Mouse (Mus musculus) intestine, embryonic 14.5 days (tissue): ENCODE measurements around the gene Uba52. TPM values are rescaled to one million over a fixed set of nuclear protein-coding genes. Genes with fewer than 3 reads are reported as not detected.
A peak's percentile ranks its signal among the peaks of the same experiment; 100 is the strongest.

Experiments
- ATAC-seq: fragments of 200-750 bp; cut with Nextera tagmentation; replicated peaks from 2 replicates; pipeline ENCODE4 v1.8.0; 2017; ENCODE audit warnings: low read depth, moderate number of reproducible peaks, moderate TSS enrichment, moderate library complexity; ENCODE audit not compliant: low FRiP score, low TSS enrichment
- DNase-seq: peaks from one replicate; pipeline ENCODE4 v3.0.0-alpha.2; 2018; ENCODE audit warnings: low spot score
- H3K27ac ChIP-seq: fragments of 300-500 bp; sonication (generic); 2 replicates; pipeline ENCODE4 v1.5.1; 2014; ENCODE audit warnings: low read depth, mild to moderate bottlenecking, control low read depth
- H3K27me3 ChIP-seq: fragments of 300-500 bp; sonication (generic); replicated peaks from 2 replicates; pipeline ENCODE4 v1.6.1; 2014; ENCODE audit warnings: low read length, control low read depth; ENCODE audit not compliant: control insufficient read depth, insufficient read depth
- H3K36me3 ChIP-seq: fragments of 300-500 bp; sonication (generic); 2 replicates; pipeline ENCODE4 v1.6.1; 2014; ENCODE audit warnings: low read length, control low read depth; ENCODE audit not compliant: control insufficient read depth, insufficient read depth
- H3K4me1 ChIP-seq: fragments of 300-500 bp; sonication (generic); replicated peaks from 2 replicates; pipeline ENCODE4 v1.6.1; 2014; ENCODE audit warnings: low read length, control low read depth, mixed read lengths; ENCODE audit not compliant: control insufficient read depth, insufficient read depth
- H3K4me2 ChIP-seq: fragments of 300-500 bp; sonication (generic); 2 replicates; pipeline ENCODE4 v1.6.1; 2014; ENCODE audit warnings: low read length
- H3K4me3 ChIP-seq: fragments of 300-500 bp; sonication (generic); 2 replicates; pipeline ENCODE4 v1.5.1; 2014; ENCODE audit warnings: low read depth, low read length, control low read depth, mixed read lengths
- H3K9ac ChIP-seq: fragments of 300-500 bp; sonication (generic); 2 replicates; pipeline ENCODE4 v1.6.1; 2014; ENCODE audit warnings: mild to moderate bottlenecking, low read length
- H3K9me3 ChIP-seq: fragments of 300-500 bp; sonication (generic); 2 replicates; pipeline ENCODE4 v1.6.1; 2016; ENCODE audit warnings: low read length, control low read depth; ENCODE audit not compliant: control insufficient read depth
- WGBS: fragments of 180-500 bp; shearing (Covaris S2); extraction: QIAGEN DNeasy Blood & Tissue Kit; methylation state at CpG from one replicate; pipeline ENCODE4 v1.1.7; 2014; 5-methylcytosine and 5-hydroxymethylcytosine counted together
- polyA plus RNA-seq: library from polyadenylated mRNA; unstranded; fragments of >200 nt; fragmentation: Nextera tagmentation; extraction: Ambion mirVana; gene quantifications from 2 replicates; pipeline ENCODE4 v1.2.1, GENCODE M21; 2014

Uba52 gene
- polyA plus RNA-seq, 1 experiment from 2014 or later, result 1,247 TPM

GRCm38 (mm10) chr8:70549412-70550184, 39.0 kb upstream of the Uba52 start:
- 92% methylated on average over 10 of the region's 10 CpGs for WGBS
- Histone ChIP-seq H3K36me3 (no peaks in the 10 kb centered on the region), H3K27ac (no peak overlapping the region), H3K4me1 (peaks cover 18% of the 10 kb centered on the region), H3K9me3 (no peaks in the 10 kb centered on the region), H3K4me3 (no peak overlapping the region), H3K4me2 (no peak overlapping the region), H3K27me3 (no peaks in the 10 kb centered on the region), H3K9ac (no peak overlapping the region)
- DNase-seq, result no peak
- ATAC-seq, result no peak

GRCm38 (mm10) chr8:70547762-70548161, 37.2 kb upstream of the Uba52 start:
- WGBS, result 89% methylated on average over 6 of the region's 6 CpGs
- Histone ChIP-seq H3K4me2 (no peak overlapping the region), H3K4me3 (no peak overlapping the region), H3K9ac (no peak overlapping the region), H3K4me1 (peaks cover 13% of the 10 kb centered on the region), H3K27me3 (no peaks in the 10 kb centered on the region), H3K27ac (no peak overlapping the region), H3K36me3 (no peaks in the 10 kb centered on the region), H3K9me3 (no peaks in the 10 kb centered on the region)
- DNase-seq, result no peak
- no peak for ATAC-seq

GRCm38 (mm10) chr8:70546412-70546811, 35.8 kb upstream of the Uba52 start:
- DNase-seq (no peak), ATAC-seq (no peak)
- no peak overlapping the region for H3K27ac ChIP-seq
- H3K27me3 ChIP-seq, result no peaks in the 10 kb centered on the region
- WGBS, result 83% methylated on average over 4 of the region's 4 CpGs
- no peaks in the 10 kb centered on the region for H3K36me3 ChIP-seq
- H3K9ac ChIP-seq, result no peak overlapping the region
- H3K4me1 ChIP-seq, result peaks cover 12% of the 10 kb centered on the region
- H3K9me3 ChIP-seq, result no peaks in the 10 kb centered on the region
- no peak overlapping the region for H3K4me3 ChIP-seq
- no peak overlapping the region for H3K4me2 ChIP-seq

GRCm38 (mm10) chr8:70544200-70544687, 33.6 kb upstream of the Uba52 start:
- no peaks in the 10 kb centered on the region for H3K27me3 ChIP-seq
- DNase-seq (no peak), ATAC-seq (no peak)
- H3K4me1 ChIP-seq, result peaks cover 26% of the 10 kb centered on the region
- no peaks in the 10 kb centered on the region for H3K36me3 ChIP-seq
- H3K27ac ChIP-seq, result no peak overlapping the region
- no peaks in the 10 kb centered on the region for H3K9me3 ChIP-seq
- H3K9ac ChIP-seq, result no peak overlapping the region
- WGBS, result 53% methylated on average over 6 of the region's 6 CpGs
- no peak overlapping the region for H3K4me2 ChIP-seq
- no peak overlapping the region for H3K4me3 ChIP-seq

- peak overlapping the region; percentile 79; the same call in 1 of the 2 replicates for H3K4me3 ChIP-seq
- H3K9ac ChIP-seq, result peak overlapping the region; percentile 84
- 83% methylated on average over 5 of the region's 5 CpGs for WGBS
- ATAC-seq, result no peak
- no peaks in the 10 kb centered on the region for H3K27me3 ChIP-seq
- peaks cover 10% of the 10 kb centered on the region for H3K36me3 ChIP-seq
- DNase-seq, result no peak
- no peak overlapping the region for H3K27ac ChIP-seq
- peaks cover 26% of the 10 kb centered on the region for H3K4me1 ChIP-seq
- H3K4me2 ChIP-seq, result peak overlapping the region; percentile 96
- H3K9me3 ChIP-seq, result no peaks in the 10 kb centered on the region
Observed at GRCm38 (mm10) chr8:70541081-70541480, 30.5 kb upstream of the Uba52 start.

GRCm38 (mm10) chr8:70540507-70541071, 30.0 kb upstream of the Uba52 start:
- Histone ChIP-seq H3K27me3 (no peaks in the 10 kb centered on the region), H3K27ac (no peak overlapping the region), H3K4me2 (peak overlapping the region; percentile 96), H3K4me3 (peak overlapping the region; percentile 79), H3K36me3 (peaks cover 15% of the 10 kb centered on the region), H3K9ac (peak overlapping the region; percentile 84), H3K4me1 (peaks cover 26% of the 10 kb centered on the region), H3K9me3 (no peaks in the 10 kb centered on the region)
- DNase-seq, result no peak
- ATAC-seq, result no peak
- WGBS, result 44% methylated on average over 7 of the region's 7 CpGs

- ATAC-seq (no peak), DNase-seq (no peak)
- Histone ChIP-seq H3K4me1 (peaks cover 26% of the 10 kb centered on the region), H3K9me3 (no peaks in the 10 kb centered on the region), H3K4me3 (peak overlapping the region; percentile 79), H3K27ac (peak overlapping the region; percentile 94; the same call in 1 of the 2 replicates), H3K27me3 (no peaks in the 10 kb centered on the region), H3K9ac (peak overlapping the region; percentile 84), H3K36me3 (peaks cover 21% of the 10 kb centered on the region), H3K4me2 (peak overlapping the region; percentile 96)
- WGBS, result 8% methylated on average over 4 of the region's 4 CpGs
Observed at GRCm38 (mm10) chr8:70540013-70540506, 29.5 kb upstream of the Uba52 start.

- peak within 1 kb of the TSS; percentile 79 for H3K4me3 ChIP-seq
- ATAC-seq (peak; percentile 91), DNase-seq (peak; percentile 99)
- WGBS, result under 1% methylated on average over 58 of the region's 58 CpGs
- peak within 1 kb of the TSS; percentile 96 for H3K4me2 ChIP-seq
- no peaks in the 10 kb centered on the region for H3K27me3 ChIP-seq
- no peaks in the 10 kb centered on the region for H3K9me3 ChIP-seq
- peaks cover 29% of the 10 kb centered on the region for H3K36me3 ChIP-seq
- peaks cover 26% of the 10 kb centered on the region for H3K4me1 ChIP-seq
- peak within 1 kb of the TSS; percentile 94 for H3K27ac ChIP-seq
- H3K9ac ChIP-seq, result peak within 1 kb of the TSS; percentile 84
Observed at GRCm38 (mm10) chr8:70539077-70539813, 28.6 kb upstream of the Uba52 start, which contains the start of gene Ell. TSS of gene Ell (plus strand) at chr8:70539457.
